Mouse (Mus musculus) erythroblast, adult 5-6 weeks (primary cell): ENCODE data around the gene Pcdh11x. TPM values are rescaled to one million over a fixed set of nuclear protein-coding genes. Genes with fewer than 3 reads are reported as not detected.
"Not testable (repeated sequence)": the region's sequence is repeated elsewhere in the genome, so short reads cannot be mapped to it uniquely, and the experiment has no call there.

ENCODE experiments used
- ATAC-seq: replicated peaks from 2 replicates; pipeline ENCODE4 v1.8.0; 2016; ENCODE audit warnings: moderate number of reproducible peaks, mild to moderate bottlenecking, moderate TSS enrichment, inconsistent platforms; ENCODE audit not compliant: poor library complexity, low FRiP score, severe bottlenecking
- total RNA-seq, 2 experiments: library from RNA; stranded (forward) in 1 of 2; stranded (reverse) in 1 of 2; fragments of 150-400 nt in 1 of 2; fragments of 200-764, 138-1000 nt in 1 of 2; gene quantifications; 2 replicates each; pipeline versions ENCODE4 v1.2.3 to v1.2.4; 2015 to 2017; ENCODE audit warnings: low replicate concordance in 2 of 2

Pcdh11x gene
- not detected in 2 replicates for total RNA-seq (2015; ENCODE audit: low replicate concordance)
- total RNA-seq (2017; ENCODE audit: low replicate concordance): 0.98 TPM in 1 of 2 replicates, not detected in the other

DNA sequence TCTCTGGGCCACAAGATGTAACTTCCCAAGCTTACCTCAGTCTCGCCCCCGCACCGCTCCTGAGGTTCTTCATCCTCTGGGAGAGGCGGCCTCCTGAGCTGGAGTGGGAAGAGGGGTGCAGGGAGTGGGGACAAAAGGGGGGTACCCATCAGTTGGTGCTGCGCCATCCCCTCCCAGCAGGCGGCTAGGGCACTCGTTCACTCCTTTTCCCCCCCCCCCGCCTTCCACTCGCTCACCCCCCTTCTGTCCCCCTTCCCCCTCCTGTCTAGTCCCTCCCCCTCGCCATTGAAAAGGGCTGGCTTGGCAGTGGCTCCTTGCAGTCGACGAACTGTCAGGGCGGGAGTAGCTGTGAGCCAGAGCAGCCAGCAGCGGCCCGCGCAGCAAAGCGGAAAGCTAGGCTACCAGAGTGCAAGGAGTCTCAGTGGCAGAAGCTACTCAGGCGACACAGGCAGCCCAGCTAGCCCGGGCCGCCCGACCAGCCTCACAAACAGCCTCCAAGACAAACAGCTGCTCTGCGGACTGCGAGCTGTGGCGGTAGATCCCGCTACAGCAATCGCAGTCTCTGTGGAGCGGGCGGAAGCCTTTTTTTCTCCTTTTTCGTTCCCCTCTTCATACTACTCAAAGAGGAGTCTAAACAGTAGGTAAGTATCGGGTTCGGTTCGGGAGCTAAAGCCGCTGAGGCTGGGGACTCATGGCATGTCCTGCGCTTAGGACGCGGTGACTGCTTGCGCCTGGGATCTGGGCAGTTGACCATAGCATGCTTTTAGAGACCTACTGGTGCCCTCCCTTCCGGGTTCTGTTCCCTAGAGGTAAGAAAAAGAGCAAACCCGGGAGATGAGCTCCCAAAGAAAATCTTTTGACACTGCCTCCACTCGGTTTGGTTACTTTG, at the start of gene Pcdh11x:
Pcdh11x (plus strand) TSS at position 249 of the 889 bp plus-strand sequence.
- no peak for ATAC-seq

DNA sequence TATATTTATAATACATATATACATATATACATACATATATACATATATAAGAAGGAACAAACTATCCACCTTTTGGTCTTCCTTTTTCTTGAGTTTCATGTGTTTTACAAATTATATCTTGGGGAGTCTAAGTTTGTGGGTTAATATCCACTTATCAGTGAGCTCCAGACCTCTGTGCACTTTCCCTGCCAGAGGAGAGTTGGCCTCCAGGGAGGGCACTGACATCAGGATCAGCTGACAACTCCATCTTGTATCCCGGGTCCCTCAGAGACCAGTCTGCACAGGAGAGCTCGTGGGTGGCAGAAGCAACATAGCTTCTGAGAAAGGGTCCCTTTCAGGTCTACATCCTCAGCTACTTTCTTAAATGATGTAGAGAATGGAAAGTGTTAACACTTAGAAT, 30.0 kb upstream of the Pcdh11x start:
- no peak for ATAC-seq

DNA sequence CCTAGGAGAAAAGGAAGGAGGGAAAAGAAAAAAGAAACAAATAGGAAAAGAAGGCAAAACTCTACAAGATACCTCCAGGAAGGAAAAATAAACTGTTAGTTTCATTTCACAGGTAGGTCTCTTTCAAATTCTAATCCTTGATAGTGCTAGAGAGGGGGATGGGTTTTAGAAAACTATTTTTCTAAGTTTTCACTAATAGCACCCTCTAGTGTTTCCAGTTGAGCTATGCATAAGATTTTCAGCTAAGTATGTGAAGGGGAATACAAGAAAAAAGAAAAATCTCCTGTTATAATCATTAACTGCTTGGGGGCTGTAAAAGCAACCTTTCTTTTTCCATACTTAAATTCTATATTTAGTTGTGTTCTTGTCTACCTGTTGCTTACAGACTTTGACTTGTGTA, 4.5 kb upstream of the Pcdh11x start:
- no peak for ATAC-seq

DNA sequence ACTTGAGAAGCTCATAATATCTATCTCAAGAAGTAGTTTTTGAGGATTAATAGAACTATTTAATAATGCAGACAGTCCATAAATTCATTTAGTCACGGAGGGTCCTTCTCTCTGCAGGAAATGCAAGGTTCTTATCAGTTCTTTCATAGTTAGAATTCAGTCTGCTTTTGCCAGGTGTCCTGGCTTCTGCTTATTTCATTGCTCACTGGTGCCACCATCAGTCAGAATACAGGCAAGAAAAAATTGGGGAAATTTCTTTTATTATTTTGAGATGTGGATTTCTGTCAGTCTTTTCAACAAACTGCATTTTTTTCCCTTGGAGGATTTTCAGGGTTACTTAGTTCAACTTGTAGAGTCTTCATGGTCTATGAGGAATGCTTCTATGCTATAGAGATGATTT, 2.6 kb upstream of the Pcdh11x start:
- ATAC-seq: no peak

DNA sequence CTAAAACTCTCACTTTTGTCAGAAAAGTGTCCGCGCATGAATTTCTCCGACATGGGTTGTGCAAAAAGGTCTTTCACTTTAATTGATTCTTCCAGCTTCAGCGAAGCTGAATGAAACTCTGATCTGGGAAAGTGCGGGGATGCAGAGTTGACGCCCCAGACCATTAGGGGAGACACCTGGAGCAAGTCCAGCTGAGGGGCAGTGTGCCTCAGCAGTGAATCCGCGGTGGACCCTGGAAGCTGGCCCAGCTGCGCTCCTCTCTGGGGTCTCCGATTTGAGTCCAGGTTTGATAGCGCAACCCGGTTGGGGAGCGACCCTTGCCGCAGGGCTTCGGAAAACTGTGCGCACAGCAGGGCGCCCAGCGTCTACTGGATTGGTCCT, 831 bp downstream of the Pcdh11x start:
- no peak for ATAC-seq

DNA sequence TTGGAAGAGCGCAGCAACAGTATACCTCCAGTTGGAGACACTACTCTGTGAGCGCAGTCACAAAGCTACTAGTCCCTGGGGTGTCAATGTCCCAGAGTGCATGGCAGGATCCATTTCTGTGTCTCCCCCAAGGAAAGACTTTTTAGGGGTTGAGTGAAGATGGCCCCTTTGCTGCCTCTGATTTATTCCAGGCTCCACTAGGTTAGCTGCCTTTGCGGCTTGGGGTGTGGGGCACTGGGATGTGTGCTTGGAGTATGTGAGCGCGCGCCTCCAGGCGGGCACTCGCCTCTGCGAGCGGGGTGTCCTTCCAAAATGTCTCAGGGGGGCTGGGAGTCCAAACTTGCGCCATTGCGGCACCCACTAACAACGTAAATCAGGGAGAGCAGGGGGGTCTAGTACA, 1.6 kb downstream of the Pcdh11x start:
- no peak for ATAC-seq

DNA sequence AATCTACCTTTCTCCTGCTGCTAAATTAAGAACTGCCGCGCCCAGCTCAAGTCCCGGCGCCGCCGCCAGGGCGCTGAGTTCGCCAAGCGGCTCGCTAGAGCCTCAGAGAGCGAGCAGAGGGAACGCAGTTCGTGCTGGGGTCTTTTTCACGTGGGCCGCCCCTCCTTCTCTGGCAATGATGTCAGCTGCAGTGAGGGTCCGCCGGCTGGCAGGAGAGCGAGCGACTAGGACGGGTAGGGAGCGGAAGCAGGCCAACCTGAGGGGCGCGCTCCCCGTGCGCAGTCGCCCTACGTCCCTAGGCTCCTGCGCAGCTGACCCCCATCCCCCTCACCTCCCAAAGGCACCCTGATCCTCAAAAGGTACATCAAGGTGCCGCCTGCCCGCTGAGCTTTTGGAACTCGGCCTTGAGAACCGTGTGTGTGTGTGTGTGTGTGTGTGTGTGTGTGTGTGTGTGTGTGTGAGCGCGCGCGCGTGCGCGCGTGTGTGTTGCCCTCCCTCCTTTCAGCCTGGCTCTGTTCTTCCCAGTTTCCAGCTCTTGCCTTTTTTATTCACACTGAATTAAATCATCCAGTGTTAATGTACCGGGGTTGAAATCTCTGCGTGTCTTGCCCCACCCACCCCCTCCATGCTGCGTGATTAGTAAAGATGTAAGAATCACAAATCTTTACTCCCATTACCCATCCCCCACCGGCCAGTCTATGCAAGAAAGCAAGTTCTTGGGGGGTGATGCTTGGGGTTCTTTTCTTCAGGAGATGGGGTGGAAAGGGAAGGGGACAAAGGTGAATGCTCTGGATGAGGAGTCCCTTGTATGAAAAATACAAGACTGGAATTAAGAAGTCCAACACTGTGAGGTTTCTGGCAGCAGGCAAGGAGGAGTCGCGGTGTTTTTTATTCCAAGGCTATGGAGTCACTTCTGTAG, 3.0 kb downstream of the Pcdh11x start:
- ATAC-seq: no peak

DNA sequence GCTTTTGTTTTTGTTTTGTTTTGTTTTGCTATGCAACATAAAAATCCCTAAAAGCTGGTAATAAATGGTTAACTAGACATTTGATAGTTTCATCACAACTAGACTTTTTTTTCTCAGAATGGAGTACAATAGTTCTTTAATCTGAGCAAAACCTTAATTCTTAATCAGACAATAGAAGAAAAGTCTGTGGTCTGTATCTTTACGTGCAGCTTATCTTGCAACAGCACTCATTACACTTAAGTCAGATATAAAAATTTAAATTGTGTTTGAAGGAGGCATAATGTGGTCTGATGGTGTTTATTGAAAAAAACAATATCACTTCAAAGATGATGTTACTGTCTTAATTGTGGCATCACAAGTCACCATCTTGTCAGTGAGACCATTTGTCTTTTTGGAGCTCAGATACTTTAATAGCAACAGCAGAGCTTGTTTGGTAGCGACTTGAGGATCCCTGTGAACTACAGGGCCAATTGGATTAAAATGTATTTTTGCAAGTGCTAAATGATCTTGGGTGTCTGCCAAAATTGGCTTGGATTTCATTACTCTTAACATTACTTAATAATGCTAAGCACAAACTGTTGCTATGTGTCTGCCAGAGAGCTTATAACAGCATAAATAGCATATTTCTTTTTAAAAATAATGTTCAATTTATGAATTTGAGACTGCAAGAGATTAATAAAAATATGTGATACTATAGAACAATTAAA, 11.6 kb downstream of the Pcdh11x start:
- no peak for ATAC-seq

DNA sequence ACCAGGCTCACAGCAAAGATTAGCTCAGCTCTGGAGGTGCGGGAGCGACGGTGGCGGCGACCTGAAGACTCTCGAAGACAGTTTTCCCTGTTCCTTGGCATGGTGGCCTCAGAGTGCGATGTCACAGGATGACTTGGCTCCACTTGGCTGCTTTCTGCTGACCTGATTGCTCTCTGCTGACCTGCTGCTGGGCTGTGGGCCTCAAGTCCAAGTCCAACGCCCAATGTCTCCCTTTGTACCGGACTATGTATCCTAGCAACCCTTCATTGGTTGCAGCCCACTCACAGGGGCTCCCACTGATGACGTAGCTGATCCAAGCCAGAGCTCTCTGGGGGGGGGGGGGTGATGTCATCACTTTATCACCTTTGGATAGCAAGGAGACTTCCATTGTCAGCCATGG, 22.9 kb downstream of the Pcdh11x start, which contains the start of gene H2afb3:
H2afb3 (minus strand) TSS at position 101 of the 400 bp plus-strand sequence.
- not testable (repeated sequence) for ATAC-seq

DNA sequence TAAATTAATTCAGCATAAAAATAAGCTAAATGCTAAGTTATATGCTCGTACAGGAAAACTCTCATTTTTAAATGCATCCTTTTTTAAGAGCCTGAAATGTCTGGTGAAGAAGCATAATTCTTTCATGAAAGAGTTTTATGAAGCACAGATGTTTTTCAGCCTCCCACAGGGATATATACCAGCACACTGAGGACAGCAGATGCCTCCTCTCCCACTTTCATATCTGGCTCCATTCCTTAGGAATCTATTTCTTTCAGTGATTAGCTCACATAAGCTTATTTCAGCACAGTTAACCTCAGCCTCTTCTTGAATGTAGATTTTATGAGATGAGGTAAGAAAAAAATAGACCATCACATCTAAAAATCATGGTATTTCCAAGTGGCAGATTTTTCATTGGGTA, 176.2 kb downstream of the Pcdh11x start:
- no peak for ATAC-seq

DNA sequence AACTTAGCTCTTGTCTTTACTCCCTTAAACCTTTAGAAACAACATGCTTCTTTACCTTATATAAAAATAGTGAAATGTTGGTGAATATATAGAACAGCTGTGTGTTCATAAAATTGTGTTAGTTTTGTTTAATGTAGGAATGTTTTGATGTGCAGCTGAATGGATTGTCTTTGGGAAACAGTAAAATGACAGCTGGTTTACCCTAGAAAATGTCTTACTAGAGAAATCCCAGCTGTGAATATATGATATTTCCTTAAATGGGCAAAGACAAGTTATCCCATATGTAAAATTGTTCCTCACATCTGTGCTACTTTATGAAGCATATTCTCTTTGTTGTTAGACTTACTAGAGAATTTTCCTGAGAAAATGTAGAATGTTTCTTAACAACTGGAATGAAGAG, 196.4 kb downstream of the Pcdh11x start:
- no peak for ATAC-seq

DNA sequence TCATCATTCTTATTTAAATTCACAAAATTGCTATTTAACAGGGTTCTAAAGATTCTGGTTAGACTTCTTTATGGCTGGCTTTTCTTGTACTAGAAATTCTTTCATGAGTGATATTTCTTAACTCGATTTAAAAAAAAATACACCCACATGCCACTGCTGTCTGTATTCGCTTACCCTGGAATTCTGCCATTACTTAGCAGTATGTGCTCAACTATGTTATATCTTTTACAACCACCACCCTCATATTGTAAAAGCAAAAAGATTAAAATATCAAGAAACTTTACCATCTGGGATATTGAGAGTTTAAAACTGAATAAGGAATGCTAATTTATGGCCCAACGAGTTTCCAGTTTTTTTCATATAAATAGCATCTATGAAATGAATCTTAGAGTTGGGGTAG, 234.9 kb downstream of the Pcdh11x start:
- no peak for ATAC-seq

DNA sequence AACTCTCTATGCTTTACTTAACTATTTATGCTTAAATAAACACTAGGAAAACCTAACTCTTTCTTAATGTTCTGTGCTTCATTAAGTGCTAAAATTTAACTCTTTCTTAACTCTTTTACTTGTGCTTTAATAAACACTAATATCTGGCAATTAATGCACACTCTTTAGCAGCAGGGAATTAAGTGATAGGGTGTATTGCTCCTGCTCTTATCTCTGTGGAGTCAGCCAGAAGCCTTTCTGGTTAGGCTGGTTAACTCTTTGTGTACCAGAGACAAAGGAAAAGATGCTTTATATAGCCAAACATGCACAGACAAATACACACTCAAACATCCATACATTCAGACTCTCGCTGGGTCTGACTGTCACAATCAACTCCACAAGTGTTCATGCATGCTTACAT, 309.2 kb downstream of the Pcdh11x start:
- no peak for ATAC-seq

DNA sequence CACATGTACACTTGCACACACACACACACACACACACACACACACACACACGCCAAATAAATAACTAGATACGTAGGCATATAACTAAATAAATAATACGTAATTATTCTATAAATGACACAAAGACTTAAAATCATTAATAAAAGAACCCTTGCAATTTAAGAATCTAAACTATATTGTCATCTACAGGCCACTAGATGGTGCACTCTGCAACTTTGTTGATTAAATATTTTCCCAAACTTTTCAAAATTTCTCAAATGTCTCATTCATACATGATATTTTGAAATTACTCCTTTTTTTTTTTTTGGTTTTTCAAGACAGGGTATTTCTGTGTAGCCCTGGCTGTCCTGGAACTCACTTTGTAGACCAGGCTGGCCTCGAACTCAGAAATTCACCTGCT, 328.4 kb downstream of the Pcdh11x start:
- no peak for ATAC-seq

DNA sequence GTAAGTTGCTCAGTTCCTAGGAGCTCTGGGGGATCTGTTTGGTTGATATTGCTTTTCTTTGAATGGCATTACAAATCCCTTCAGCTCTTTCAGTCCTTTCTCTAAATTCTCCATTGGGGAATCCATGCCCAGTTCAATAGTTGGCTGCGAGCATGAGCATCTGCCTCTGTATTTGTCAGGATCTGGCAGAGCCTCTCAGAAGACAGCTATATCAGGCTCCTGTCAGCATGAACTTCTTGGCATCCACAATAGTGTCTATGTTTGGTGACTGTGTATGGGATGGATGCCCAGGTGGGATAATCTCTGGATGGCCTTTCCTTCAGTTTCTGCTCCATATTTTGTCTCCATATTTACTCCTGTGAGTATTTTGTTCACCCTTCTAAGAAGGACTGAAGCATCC, 380.2 kb downstream of the Pcdh11x start:
- ATAC-seq: not testable (repeated sequence)

DNA sequence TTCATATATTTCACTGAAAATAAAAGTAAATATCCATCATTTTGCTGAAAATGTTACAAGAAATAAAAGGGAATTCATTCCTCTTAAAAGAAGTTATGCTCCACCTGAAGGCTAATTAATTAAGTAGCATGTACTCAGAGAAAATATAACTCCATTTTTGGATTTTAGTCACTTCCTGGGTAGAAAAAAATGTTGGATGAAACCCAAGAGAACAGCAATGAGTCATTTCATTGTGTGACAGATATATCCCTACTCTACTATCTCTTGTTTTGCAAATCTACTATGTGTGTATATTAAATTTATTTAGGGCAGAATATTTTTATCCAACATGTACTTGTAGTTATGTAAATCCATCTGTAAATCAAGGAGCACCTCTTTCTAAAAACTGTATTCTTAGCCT, 444.1 kb downstream of the Pcdh11x start:
- ATAC-seq: no peak

DNA sequence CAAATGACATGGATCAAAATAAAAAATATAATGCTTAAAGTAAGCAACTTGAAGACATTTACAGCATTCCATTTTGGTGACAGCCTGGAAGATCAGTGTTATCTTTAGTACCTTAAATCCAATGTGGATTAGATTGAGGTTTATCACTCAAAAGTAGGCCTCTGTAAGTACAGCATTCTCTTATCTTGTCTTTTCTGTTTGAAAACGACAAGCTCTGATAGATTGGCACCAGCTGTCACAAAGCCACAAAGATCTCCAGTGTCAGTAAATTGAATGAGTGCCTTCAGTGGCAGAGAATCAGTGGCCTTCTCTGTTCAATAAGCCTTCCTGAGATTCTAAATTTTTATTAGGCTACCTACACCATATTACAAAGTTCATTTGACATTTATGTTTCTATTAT, 445.7 kb downstream of the Pcdh11x start:
- ATAC-seq: no peak

DNA sequence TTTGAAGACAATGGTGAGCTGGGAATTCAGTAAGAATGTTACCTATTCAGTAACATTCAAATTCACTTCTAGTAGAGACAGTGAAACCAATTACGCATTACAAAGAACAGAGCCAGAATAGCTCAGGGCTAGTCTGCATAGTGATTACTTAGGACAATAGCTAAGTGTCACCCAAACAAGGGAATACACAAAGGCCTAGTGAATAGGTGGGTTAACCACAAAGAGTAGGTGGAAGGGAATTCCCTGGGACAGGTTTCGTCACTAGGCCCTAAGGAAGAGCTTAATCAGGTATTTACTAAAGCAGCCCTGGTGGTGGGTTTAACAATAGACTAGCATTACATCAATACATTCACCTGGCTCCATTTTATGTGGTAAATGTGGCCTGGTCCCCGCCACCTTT, 654.5 kb downstream of the Pcdh11x start:
- no peak for ATAC-seq
